Mouse (Mus musculus) yolk sac, embryonic 10.5 days (tissue): ENCODE measurements at regions not wholly inside any gene's neighbourhood (a gene's known extent, or its start where the extent isn't known, plus 50 kb on each side); places are given as distances from the start of the nearest gene placed in this dataset.

ENCODE experiments used
- DNase-seq: peaks from one replicate; pipeline ENCODE4 v3.0.0-alpha.2; 2017; ENCODE audit warnings: low spot score

DNA sequence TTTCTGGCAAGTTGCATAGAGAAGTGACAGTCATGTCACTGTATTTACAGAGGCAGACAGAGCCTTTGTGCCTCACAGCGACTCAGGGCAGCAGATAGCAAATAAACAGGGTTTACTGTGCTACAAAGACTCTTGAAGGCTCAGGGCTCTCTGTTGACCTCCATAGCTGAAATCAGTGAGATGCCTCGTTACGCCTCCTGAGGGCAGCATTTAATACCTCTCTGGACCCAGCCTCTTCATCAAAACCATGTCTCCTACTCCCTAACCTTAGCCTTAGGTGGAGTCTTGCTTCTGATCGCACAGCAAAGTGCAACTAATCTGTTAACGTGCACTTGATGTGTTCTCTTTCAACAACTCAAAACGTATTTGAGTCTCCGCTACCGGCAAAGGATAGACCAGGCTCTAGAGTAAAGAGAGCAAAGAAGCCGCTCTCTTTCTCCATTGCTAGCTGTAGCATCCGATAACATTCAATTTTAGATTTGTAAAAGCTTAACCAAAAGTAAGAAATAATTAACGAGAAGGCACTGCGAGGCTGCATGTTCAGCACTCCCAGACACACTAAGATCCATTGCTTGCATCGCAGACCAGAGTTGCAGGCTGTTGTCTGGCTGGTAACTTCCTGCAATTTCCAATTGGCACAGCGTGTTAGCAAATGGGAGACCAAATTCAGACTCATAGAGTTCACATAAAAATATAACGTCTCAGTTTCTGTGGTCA is 101.1 kb upstream of the Man2a1 start:
- DNase-seq: peak; percentile 38

DNA sequence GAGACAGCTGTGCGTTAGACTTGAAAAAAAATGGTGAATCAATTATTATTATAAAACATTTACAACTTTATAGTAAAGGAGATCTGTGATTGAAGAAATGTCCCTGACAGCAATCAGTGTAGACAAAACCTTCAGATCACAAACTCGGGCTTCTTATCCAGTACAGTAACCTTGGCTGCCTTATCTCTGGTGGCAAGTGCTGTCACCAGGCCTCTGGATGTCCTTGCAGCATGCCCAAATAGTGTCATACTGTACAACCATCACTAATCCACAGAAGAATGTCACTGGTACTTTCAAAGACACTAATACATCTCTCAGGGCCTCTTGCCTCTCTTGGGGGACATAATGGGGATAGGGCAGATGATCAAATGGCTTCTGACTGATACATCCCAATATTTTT is 98.2 kb upstream of the Man2a1 start:
- DNase-seq: no peak

DNA sequence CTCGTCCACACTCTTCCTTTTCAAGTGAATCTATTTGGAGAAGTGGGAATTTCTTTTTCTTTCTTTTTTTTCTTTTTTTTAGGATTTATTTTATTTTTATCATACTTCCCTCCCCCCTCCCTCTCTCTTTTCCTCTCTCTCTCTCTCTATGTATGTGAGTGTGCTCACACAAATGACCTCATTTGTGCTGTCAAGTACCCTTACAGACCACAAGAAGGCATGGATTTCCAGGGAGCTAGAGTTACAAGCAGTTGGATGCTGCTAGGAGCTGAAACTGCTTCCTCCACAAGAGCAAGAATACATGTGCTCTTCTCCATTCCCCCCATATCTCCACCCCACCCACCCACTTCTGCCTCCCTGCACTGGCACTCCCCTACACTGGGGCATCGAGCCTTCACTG is 94.6 kb upstream of the Man2a1 start:
- no peak for DNase-seq

DNA sequence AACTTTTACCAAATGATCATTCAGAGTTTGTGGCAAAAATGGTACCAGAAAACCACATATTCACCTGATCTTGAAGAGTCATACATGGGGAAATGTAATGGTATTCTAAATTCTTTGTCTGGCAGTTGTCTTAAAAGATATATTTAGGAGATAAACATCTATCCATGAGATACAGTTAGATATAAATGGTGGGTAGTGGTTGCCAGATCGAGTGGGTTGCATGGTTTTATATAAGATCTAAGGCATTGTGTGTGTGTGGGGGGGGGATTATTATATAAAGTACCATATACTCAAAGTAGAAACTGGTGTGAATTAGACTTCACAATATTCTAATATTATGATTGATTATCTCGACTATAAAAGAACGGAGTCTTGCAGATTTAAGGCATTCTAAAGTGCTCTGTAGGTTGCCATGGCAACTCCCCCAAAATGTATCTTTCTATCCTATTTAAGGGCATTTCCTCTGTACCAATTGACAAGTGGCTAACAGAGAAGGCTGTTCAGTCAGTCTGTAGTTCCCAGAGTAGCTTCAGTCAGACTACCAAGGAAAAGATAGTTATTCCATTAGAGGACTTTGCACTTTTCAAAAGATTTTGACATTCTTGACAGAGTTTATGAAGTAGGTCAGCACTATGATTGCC is 89.3 kb upstream of the Man2a1 start:
- DNase-seq: no peak

DNA sequence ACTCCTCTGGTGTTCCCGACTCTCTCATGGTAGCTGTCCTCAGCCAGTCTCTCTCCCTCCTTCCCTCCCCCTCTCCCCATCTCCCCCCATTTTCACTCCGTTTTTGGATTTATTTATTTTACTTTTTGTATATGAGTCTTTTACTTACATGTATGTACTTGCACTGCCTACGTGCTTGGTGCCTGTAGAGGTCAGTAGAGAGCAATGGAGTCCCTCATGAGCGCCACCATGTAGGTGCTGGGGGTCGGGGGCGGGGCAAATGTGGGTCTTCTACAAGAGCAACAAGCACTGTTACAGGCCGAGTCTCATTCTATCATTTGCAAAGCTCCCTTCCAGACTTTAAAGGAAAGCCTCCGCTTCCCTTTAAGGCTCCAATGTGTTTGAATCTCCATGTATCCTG is 78.3 kb upstream of the Man2a1 start:
- no peak for DNase-seq

DNA sequence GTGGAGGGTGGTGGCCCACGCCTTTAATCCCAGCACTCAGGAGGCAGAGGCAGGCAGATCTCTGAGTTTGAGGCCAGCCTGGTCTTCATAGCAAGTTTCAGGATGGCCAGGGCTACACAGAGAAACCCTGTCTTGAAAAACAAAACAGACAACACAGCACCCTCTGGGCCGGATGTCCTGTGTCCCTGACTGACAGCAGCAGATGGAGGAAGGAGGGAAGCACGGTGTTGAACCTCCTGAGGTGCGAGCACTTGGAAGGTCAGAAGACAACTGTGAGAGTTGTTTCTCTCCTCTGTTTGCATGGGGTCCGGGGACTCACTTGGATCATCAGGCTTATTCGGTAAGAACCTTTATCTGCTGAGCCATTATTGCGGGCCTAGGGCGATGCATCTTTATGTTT is 76.6 kb upstream of the Man2a1 start:
- DNase-seq: no peak

DNA sequence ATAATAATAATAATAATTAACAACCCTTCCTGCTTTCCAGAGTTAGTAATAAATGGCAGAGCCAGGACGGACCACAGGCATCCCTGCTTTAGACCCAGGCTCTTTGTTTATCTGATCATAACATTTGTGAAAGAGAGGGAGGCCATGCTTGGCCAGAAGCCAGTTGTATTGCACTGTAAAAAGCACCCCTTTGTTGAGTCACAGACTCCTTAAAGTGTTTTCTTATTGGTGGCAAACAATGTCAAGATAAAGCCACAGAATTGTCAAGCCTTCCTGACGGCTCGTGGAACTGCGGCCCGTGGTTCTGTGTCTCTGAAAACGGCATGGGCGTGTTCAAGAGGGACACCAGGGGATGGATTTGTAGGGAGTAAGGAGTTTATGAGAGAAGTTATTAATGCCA is 72.7 kb upstream of the Man2a1 start:
- no peak for DNase-seq

DNA sequence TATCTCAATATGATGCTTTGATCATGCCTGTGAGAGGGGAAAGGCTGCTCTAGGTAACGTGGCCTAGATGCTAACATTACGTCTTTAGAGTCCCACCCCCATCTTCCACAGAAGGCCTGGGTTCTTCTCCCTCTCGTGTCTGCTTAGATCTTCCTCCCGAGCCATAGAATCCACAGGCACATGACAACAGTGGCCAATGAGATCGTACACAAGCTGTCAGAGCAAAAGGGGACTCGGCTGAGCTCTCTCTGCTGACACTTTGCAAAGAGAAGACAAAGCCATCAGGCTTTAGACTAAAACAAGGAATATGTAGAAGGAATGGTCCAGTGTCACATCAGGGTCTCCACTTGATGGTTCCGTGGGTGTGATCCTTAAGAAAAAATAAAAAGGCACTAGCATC is 72.1 kb upstream of the Man2a1 start:
- DNase-seq: no peak

DNA sequence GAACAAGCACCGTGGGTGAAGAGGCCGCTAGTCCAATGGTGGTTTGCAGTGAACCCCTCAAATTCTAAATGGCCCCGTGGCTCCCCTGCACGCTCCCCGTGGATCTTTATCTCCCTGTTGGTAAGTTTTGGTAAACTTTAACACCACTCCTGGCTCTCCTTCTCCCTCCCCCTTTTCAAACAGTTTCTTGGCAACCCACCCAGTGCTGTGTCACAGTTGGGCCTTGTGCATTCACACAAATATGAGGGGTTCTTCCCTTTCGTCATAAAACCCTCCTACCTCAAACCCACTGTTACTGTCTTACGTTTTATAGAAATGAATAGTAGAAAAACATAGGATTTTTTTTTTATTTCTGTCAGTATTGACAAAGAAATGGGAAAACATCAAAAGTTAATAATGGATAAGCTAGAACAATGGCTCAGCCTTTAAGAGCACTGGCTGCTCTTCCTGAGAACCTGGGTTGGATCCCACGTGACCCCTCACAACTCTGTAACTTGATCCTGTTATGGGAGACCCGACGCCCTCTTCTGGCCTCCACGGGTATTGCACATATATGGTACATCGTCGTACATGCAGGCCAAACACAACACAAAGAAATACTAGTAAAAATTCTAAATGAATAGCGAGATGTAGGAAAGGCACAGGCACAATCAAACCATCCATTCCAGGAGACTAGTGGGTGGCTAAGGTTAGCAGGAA is 71.1 kb upstream of the Man2a1 start:
- no peak for DNase-seq

DNA sequence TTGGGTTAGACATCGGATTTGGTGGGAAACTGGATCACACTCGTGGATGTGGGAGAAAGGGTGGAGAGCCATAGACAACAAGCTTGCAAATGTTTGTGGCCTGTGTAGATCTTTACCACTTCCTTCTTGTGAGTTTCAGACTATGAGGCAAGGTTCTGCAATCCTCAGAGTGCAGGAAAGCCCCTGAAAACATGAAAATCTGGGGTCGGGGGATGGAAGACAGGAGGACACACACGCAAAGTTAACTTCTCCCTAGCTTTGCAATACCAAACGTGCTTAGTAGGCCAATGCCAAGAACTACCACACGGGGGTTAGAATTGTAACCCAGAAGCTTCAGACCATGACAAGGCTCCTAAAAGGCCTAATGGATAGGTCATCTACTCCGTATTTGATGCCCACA is 69.4 kb upstream of the Man2a1 start:
- no peak for DNase-seq

DNA sequence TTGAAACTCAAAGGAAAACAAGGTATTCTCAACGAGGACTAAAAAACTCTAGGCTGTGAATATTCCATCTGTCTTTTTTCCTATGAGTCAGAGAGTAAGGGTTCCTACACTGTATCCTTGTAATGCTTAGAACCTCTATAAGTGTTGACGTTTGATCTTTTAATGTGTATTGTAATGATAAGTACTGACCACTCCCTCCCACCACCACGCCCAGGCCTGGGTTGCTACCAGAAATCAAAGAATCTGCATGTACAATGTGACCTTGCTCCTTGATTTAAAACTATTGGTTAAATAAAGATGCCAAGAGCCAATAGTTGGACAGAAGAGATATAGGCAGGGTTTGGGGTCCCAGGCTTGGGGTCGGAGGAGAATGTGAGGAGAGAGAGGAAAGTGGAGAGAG is 66.2 kb upstream of the Man2a1 start:
- no peak for DNase-seq

DNA sequence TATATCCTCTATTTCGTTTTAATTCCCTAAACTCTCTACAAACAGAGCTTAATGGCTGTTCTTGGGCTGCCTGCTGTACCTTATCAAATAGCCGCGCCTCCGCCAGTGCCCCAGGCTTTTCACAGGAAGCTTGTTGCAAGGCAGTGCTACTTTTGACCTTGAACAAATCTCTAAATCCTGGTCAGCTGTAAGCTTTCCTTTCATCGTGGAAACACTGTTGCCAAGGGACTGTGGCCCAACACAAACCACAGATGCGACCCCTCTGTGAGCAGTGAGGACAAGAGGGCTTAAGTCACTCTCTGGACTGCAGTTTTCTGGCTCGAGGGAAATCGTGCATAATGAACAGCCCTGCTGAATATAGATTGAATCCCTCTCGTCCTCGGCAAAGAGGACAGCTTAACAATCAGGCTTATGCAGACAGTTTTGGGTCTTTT is 62.0 kb upstream of the Man2a1 start:
- no peak for DNase-seq

DNA sequence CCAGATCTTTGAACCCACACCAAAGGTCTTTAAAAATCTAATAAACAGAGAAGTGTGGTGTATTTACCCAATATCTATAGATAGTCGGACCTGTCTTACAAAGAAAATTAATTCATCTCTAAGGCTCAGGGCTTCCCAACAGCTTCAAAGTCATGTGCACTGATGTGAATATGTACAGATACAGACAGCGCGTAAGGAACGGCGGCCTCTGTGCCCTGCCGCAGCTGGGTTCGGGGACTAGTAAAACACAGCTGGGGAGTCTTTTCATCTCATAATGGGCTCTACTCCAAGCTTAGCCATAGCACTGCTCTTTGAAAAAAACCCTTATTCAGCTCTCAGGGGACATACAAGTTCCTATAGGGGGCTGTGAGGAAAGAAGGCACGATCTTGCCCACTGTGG is 60.1 kb upstream of the Man2a1 start:
- DNase-seq: no peak

DNA sequence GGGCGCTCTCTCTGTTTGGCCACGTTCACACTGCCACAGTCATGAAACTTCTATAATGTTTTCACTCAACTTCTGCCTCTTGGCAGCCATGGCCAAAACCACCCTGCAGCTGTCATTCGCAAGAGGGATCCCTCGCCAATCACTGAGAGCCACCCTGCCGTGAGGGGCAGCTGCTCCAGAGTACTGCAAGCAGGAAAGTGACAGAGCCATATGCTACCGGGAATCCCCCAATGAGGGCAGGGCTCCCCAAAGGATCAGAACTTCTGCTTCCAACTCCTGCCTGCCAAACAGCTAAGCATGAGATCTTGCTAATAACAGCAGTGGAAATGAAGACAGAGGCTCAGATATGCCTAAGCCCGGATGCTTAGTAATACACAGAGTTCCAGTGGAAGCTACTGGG is 52.0 kb upstream of the Man2a1 start:
- DNase-seq: no peak

DNA sequence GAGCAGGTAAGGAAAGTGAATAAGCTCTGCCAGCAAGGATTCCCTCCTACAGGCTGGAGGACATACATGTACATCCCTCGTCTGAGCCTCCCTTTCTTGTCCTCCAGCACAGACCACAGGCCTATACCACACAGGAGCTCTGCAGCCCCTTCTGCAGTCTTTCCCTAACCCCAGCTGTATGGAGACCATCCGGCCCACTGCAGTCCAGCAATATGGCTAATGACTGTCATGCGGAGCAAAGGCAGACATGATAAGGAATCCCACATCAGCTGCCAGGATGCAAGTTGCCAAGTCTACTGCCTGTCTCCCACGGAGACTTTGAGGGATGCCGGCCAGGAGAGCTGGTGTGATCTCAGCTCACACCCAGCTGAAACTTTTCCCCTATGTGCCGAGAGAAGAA is 50.5 kb upstream of the Man2a1 start:
- DNase-seq: no peak
